In genomic region chr12:53222742-53223141, GRCm38 (mm10) we compare ENCODE assay signal across 16 mouse cellular contexts. TPM values are rescaled to one million over a fixed set of nuclear protein-coding genes. Genes with fewer than 3 reads are reported as not detected.
DNase-seq lines count a peak whose midpoint lies in the region; ATAC-seq and TF ChIP-seq lines count a peak whose summit lies in the region.
"Had no signal": no experiment of that assay in that cellular context is flagged by ENCODE, and none has a peak within 500 bp of the region (broad histone marks: within the 10 kb centered on the region; RNA-seq: fewer than 3 reads in every experiment).

No protein-coding gene starts in this region.

- H3K4me1 ChIP-seq in heart, embryonic 11.5 days (ENCODE audit: control insufficient read depth, insufficient read depth, low read length) = no peaks in the 10 kb centered on the region
- H3K4me1 ChIP-seq: heart, embryonic 10.5 days had no signal

- no peaks in the 10 kb centered on the region for H3K36me3 ChIP-seq in heart, embryonic 11.5 days (ENCODE audit: control insufficient read depth, insufficient read depth, low read length)
- H3K36me3 ChIP-seq: heart, embryonic 10.5 days had no signal

- no peak overlapping the region for H3K4me3 ChIP-seq in heart, embryonic 11.5 days (ENCODE audit: low read depth, low read length)
- no peak overlapping the region for H3K4me3 ChIP-seq in layer of hippocampus, adult 2 months
- H3K4me3 ChIP-seq: erythroblast, embryonic 14.5 days; heart, embryonic 10.5 days had no signal

- peak; percentile 65 for TF ChIP-seq CTCF in layer of hippocampus, adult 2 months (conservative IDR thresholded peaks at IDR 0.05)

- 65% methylated on average over 4 of the region's 4 CpGs for WGBS in heart, embryonic 11.5 days (ENCODE audit: insufficient replicate concordance)

- DNase-seq in heart, adult 11 months = peak; percentile 69
- DNase-seq in layer of hippocampus, adult 2 months (ENCODE audit: low spot score in 2 of 2) = no peak
- no peak for DNase-seq in layer of hippocampus, adult 11-12 months (ENCODE audit: low spot score)
- peak; percentile 14 for DNase-seq in thymus, postnatal 4 days
- DNase-seq in thymus, postnatal 14 days = no peak
- DNase-seq in spleen, postnatal 10 days (ENCODE audit: low spot score in 2 of 2) = no peak
- DNase-seq in gastrocnemius, postnatal 36 days = no peak
- DNase-seq: cerebellum, postnatal 25 days; lung, postnatal 36 days; right cerebral cortex, postnatal 4 days had no signal

- no peak overlapping the region for H3K4me2 ChIP-seq in heart, embryonic 11.5 days
- H3K4me2 ChIP-seq: hindbrain, embryonic 14.5 days; liver, embryonic 11.5 days had no signal

- no peaks in the 10 kb centered on the region for H3K27me3 ChIP-seq in heart, embryonic 11.5 days (ENCODE audit: control insufficient read depth, insufficient read depth, low read length)

- no peak for ATAC-seq in heart, embryonic 11.5 days (replicated peaks; ENCODE audit: insufficient number of reproducible peaks, low FRiP score, low TSS enrichment)
- ATAC-seq: CD4-positive, CD25-positive, alpha-beta regulatory T cell, adult 4 months had no signal

- H3K27ac ChIP-seq in heart, embryonic 11.5 days (ENCODE audit: low read depth, low read length) = no peak overlapping the region
- H3K27ac ChIP-seq in layer of hippocampus, adult 2 months = no peak overlapping the region
- H3K27ac ChIP-seq: heart, embryonic 10.5 days; hindbrain, embryonic 14.5 days had no signal

- no peaks in the 10 kb centered on the region for H3K9me3 ChIP-seq in heart, embryonic 11.5 days (replicated peaks; ENCODE audit: control insufficient read depth, low read length)
- H3K9me3 ChIP-seq: heart, embryonic 10.5 days had no signal

- intact Hi-C loops in gastrocnemius, postnatal 36 days (cut with DNase I) = no loop called here

- no peak overlapping the region for H3K9ac ChIP-seq in heart, embryonic 11.5 days (ENCODE audit: low read depth, low read length)
- H3K9ac ChIP-seq: hindbrain, embryonic 14.5 days had no signal

RNA-seq across cellular contexts. Expression of gene Npas3, which starts 25.7 kb away (rescaled TPM):
- polyA plus RNA-seq in heart, embryonic 11.5 days (2014; fragmentation: Nextera tagmentation; extraction: Ambion mirVana) = 0.77 and 1.3 TPM in 2 replicates
- total RNA-seq in layer of hippocampus, adult 2 months (2021) = 10 to 100 TPM; 22.9 to 29.1 TPM
- under 1 TPM; 0.15 to 0.20 TPM for total RNA-seq in gastrocnemius, postnatal 36 days (2021)
- polyA plus RNA-seq: erythroblast, embryonic 14.5 days had no signal

Comparison
In these comparisons a context has a peak if more than half of its experiments do, and no peak if none do; other contexts are left out.
1. DNase-seq: peak in heart, adult 11 months (single experiment) and thymus, postnatal 4 days (single experiment); none in layer of hippocampus, adult 2 months (0 of 2), layer of hippocampus, adult 11-12 months (single experiment), thymus, postnatal 14 days (single experiment), spleen, postnatal 10 days (0 of 2) and gastrocnemius, postnatal 36 days (0 of 2).
2. RNA of gene Npas3, which starts 25.7 kb away (total RNA-seq): 22.9 to 29.1 TPM in layer of hippocampus, adult 2 months; 0.15 to 0.20 TPM in gastrocnemius, postnatal 36 days; every median in the first group is over 10 times any median in the second.